Mouse (Mus musculus) liver, embryonic 11.5 days (tissue): ENCODE data around the gene Prop1. TPM values are rescaled to one million over a fixed set of nuclear protein-coding genes. Genes with fewer than 3 reads are reported as not detected.

Experiments used
- ATAC-seq: fragments of 200-750 bp; cut with Nextera tagmentation; replicated peaks from 2 replicates; pipeline ENCODE4 v1.8.0; 2017; ENCODE audit warnings: moderate number of reproducible peaks, mild to moderate bottlenecking, moderate TSS enrichment, moderate library complexity; ENCODE audit not compliant: low FRiP score
- DNase-seq: peaks from one replicate; pipeline ENCODE4 v3.0.0-alpha.2; 2017; ENCODE audit warnings: low spot score
- H3K27ac ChIP-seq: fragments of 300-500 bp; sonication (generic); 2 replicates; pipeline ENCODE4 v1.5.1; 2014; ENCODE audit warnings: mild to moderate bottlenecking, low read depth, low read length, control low read depth
- H3K27me3 ChIP-seq: fragments of 300-500 bp; sonication (generic); replicated peaks from 2 replicates; pipeline ENCODE4 v1.6.1; 2014; ENCODE audit warnings: low read length, mixed read lengths; ENCODE audit not compliant: control insufficient read depth, insufficient read depth
- H3K36me3 ChIP-seq: fragments of 300-500 bp; sonication (generic); 2 replicates; pipeline ENCODE4 v1.6.1; 2014; ENCODE audit warnings: mild to moderate bottlenecking, low read length, moderate library complexity, mixed read lengths; ENCODE audit not compliant: control insufficient read depth, insufficient read depth
- H3K4me1 ChIP-seq: fragments of 300-500 bp; sonication (generic); replicated peaks from 2 replicates; pipeline ENCODE4 v1.6.1; 2014; ENCODE audit warnings: low read length, mixed read lengths; ENCODE audit not compliant: control insufficient read depth, insufficient read depth
- H3K4me2 ChIP-seq: fragments of 300-500 bp; sonication (generic); 2 replicates; pipeline ENCODE4 v1.6.1; 2014; ENCODE audit warnings: mild to moderate bottlenecking, control low read depth, moderate library complexity
- H3K4me3 ChIP-seq: fragments of 300-500 bp; sonication (generic); 2 replicates; pipeline ENCODE4 v1.5.1; 2014; ENCODE audit warnings: low read depth, low read length, control low read depth
- H3K9ac ChIP-seq: fragments of 300-500 bp; sonication (generic); 2 replicates; pipeline ENCODE4 v1.6.1; 2014; ENCODE audit warnings: low read depth, low read length, control low read depth
- H3K9me3 ChIP-seq: fragments of 300-500 bp; sonication (generic); 2 replicates; pipeline ENCODE4 v1.6.1; 2016; ENCODE audit warnings: low read length, inconsistent platforms, mixed read lengths; ENCODE audit not compliant: control insufficient read depth
- WGBS: fragments of 180-500 bp; shearing (Covaris S2); extraction: QIAGEN DNeasy Blood & Tissue Kit; methylation state at CpG from one replicate; pipeline ENCODE4 v1.1.7; 2014; 5-methylcytosine and 5-hydroxymethylcytosine counted together
- polyA plus RNA-seq: library from polyadenylated mRNA; unstranded; fragments of >200 nt; fragmentation: Nextera tagmentation; extraction: Ambion mirVana; gene quantifications from 2 replicates; pipeline ENCODE4 v1.2.1, GENCODE M21; 2014

The Prop1 gene
- polyA plus RNA-seq: not detected in 2 replicates

DNA sequence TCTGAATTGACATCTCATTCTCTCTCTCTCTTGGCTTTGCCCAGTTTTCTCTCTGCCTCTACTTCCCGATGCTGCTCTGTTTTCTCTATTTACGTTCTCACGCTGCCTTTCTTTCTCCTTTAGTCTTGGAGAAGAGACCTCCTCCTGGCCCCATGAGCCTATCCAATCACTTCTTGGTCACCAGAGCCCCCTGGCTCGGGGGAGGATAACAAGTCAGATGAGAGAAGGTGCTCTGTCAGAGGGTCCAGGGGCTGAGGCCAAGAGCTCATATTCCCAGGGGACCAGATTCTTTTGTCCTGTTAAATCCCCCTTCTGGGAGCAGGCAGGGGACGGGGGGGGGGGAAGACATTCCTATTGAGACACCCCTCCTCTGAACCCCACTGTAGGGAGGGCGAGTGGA is at the start of gene Prop1:
Gene Prop1, minus strand, starts transcription at position 101 of the 400 bp plus-strand sequence.
- H3K36me3 ChIP-seq: no peaks in the 10 kb centered on the region
- no peak within 1 kb of the TSS for H3K4me2 ChIP-seq
- DNase-seq (no peak), ATAC-seq (no peak)
- H3K27me3 ChIP-seq: no peaks in the 10 kb centered on the region
- no peak within 1 kb of the TSS for H3K9ac ChIP-seq
- WGBS: 73% methylated on average over 6 of the region's 6 CpGs
- no peaks in the 10 kb centered on the region for H3K9me3 ChIP-seq
- no peaks in the 10 kb centered on the region for H3K4me1 ChIP-seq
- H3K27ac ChIP-seq: no peak within 1 kb of the TSS
- no peak within 1 kb of the TSS for H3K4me3 ChIP-seq

GRCm38 (mm10) chr11:51003296-51003695 is 49.7 kb upstream of the Prop1 start, which contains the start of gene Olfr51:
TSS of gene Olfr51 (plus strand) at chr11:51003596.
- H3K4me2 ChIP-seq: no peak within 1 kb of the TSS
- WGBS: 65% methylated on average over 5 of the region's 5 CpGs

DNA sequence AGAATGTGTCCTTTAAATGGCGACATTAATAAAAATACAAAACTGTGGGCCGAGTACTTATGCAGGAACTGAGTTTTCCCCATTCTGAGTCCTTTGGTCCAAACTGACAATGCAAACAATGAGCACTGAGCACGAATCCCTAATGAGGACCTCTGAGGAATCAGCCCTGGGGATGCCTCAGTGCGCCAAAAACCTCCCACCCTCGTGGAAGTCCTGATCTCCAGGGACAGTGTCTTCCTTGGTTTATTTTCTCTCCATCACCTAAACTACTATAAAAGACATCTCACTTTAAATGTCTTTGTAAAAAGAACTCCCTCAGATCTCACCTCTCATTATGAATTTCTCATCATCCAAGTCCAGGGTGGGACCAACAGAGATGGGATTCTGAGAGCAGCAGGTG is 28.1 kb upstream of the Prop1 start, which contains the start of gene Olfr1377:
Gene Olfr1377, plus strand, starts transcription at position 301 of the 400 bp plus-strand sequence.
- no peak within 1 kb of the TSS for H3K4me2 ChIP-seq
- no peaks in the 10 kb centered on the region for H3K27me3 ChIP-seq
- no peak within 1 kb of the TSS for H3K4me3 ChIP-seq
- no peak within 1 kb of the TSS for H3K27ac ChIP-seq
- H3K36me3 ChIP-seq: no peaks in the 10 kb centered on the region
- no peaks in the 10 kb centered on the region for H3K9me3 ChIP-seq
- DNase-seq: no peak
- no peak within 1 kb of the TSS for H3K9ac ChIP-seq
- no peaks in the 10 kb centered on the region for H3K4me1 ChIP-seq
- no peak for ATAC-seq
- 66% methylated on average over 5 of the region's 5 CpGs for WGBS

More at GRCm38 (mm10) chr11:51003296-51003695, 49.7 kb upstream of the Prop1 start, which contains the start of gene Olfr51:
- DNase-seq (no peak), ATAC-seq (no peak)
- H3K4me3 ChIP-seq: no peak within 1 kb of the TSS
- H3K9me3 ChIP-seq: no peaks in the 10 kb centered on the region
- no peaks in the 10 kb centered on the region for H3K36me3 ChIP-seq
- H3K27me3 ChIP-seq: no peaks in the 10 kb centered on the region
- H3K4me1 ChIP-seq: no peaks in the 10 kb centered on the region
- H3K9ac ChIP-seq: no peak within 1 kb of the TSS
- no peak within 1 kb of the TSS for H3K27ac ChIP-seq

- no peak overlapping the region for H3K4me3 ChIP-seq
- H3K9ac ChIP-seq: no peak overlapping the region
- no peaks in the 10 kb centered on the region for H3K4me1 ChIP-seq
- WGBS: 63% methylated on average over 4 of the region's 4 CpGs
- DNase-seq (no peak), ATAC-seq (no peak)
- H3K36me3 ChIP-seq: no peaks in the 10 kb centered on the region
- H3K4me2 ChIP-seq: no peak overlapping the region
- H3K27me3 ChIP-seq: no peaks in the 10 kb centered on the region
- no peak overlapping the region for H3K27ac ChIP-seq
- H3K9me3 ChIP-seq: no peaks in the 10 kb centered on the region
Observed at GRCm38 (mm10) chr11:50977216-50977615, 23.7 kb upstream of the Prop1 start.

- DNase-seq: no peak
- WGBS: 86% methylated on average over 11 of the region's 11 CpGs
- Histone ChIP-seq H3K36me3 (no peaks in the 10 kb centered on the region), H3K9me3 (no peaks in the 10 kb centered on the region), H3K27ac (no peak within 1 kb of the TSS), H3K4me1 (no peaks in the 10 kb centered on the region), H3K9ac (no peak within 1 kb of the TSS), H3K4me3 (no peak within 1 kb of the TSS), H3K4me2 (no peak within 1 kb of the TSS), H3K27me3 (no peaks in the 10 kb centered on the region)
- no peak for ATAC-seq
Observed at GRCm38 (mm10) chr11:50966230-50966629, 12.7 kb upstream of the Prop1 start, which contains the start of gene Olfr1378. TSS of gene Olfr1378 (plus strand) at chr11:50966530.

GRCm38 (mm10) chr11:50964886-50965285 is 11.3 kb upstream of the Prop1 start:
- 47% methylated on average over 2 of the region's 2 CpGs for WGBS
- Histone ChIP-seq H3K27me3 (no peaks in the 10 kb centered on the region), H3K4me1 (no peaks in the 10 kb centered on the region), H3K9me3 (no peaks in the 10 kb centered on the region), H3K4me3 (no peak overlapping the region), H3K27ac (no peak overlapping the region), H3K4me2 (no peak overlapping the region), H3K36me3 (no peaks in the 10 kb centered on the region), H3K9ac (no peak overlapping the region)
- no peak for ATAC-seq
- DNase-seq: no peak

DNA sequence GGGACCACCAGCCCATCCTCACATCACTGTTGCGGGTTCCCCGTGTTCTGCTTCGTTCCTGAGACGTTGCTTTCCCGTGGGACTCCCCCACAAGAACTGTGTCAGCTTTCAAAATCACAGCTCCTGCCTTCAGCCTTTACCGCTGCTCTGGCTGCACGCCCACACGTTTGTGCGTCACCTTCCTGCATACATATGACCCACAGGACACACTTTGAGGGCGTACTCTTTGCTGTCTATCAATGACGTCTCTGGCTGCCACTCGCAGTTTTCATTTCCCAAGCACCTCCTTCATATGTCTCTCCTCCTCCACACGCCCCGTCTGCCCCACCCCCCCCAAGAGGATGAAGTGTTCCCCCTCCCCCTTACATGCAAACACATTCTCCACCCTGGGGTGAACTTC is 1.3 kb downstream of the Prop1 start:
- ATAC-seq: no peak
- 61% methylated on average over 14 of the region's 14 CpGs for WGBS
- Histone ChIP-seq H3K36me3 (no peaks in the 10 kb centered on the region), H3K4me1 (no peaks in the 10 kb centered on the region), H3K27ac (no peak overlapping the region), H3K9me3 (no peaks in the 10 kb centered on the region), H3K9ac (no peak overlapping the region), H3K4me3 (no peak overlapping the region), H3K27me3 (no peaks in the 10 kb centered on the region), H3K4me2 (no peak overlapping the region)
- no peak for DNase-seq

- Histone ChIP-seq H3K27ac (no peak within 1 kb of the TSS), H3K4me3 (no peak within 1 kb of the TSS), H3K36me3 (no peaks in the 10 kb centered on the region), H3K9me3 (no peaks in the 10 kb centered on the region), H3K4me1 (no peaks in the 10 kb centered on the region), H3K4me2 (no peak within 1 kb of the TSS), H3K27me3 (no peaks in the 10 kb centered on the region), H3K9ac (no peak within 1 kb of the TSS)
- DNase-seq (no peak), ATAC-seq (no peak)
- WGBS: 74% methylated on average over 14 of the region's 14 CpGs
Observed at GRCm38 (mm10) chr11:50943506-50943905, 10.1 kb downstream of the Prop1 start, which contains the start of gene 4933414I15Rik. TSS of gene 4933414I15Rik (minus strand) at chr11:50943765.

DNA sequence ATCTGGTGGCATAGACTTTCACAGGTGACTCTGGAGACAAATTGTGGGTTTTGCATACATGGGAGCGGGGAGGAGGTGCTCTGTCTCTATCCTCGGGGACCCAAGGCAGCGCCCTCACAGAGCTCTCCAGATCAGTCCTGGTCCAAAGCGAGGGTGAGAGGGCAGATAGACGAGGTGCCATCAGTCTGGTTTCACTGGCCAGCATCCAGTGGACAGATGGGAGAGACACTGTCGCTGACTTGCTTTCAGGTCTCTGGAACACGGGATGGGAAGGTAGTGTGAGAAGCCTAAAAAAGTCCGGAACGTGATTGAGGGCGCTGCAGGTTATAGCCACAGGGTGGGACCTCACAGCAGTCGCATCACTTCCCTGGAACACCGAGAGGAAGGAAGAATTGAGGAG is 11.2 kb downstream of the Prop1 start:
- Histone ChIP-seq H3K36me3 (no peaks in the 10 kb centered on the region), H3K4me3 (no peak overlapping the region), H3K27ac (no peak overlapping the region), H3K4me2 (no peak overlapping the region), H3K9ac (no peak overlapping the region), H3K4me1 (no peaks in the 10 kb centered on the region), H3K9me3 (no peaks in the 10 kb centered on the region), H3K27me3 (no peaks in the 10 kb centered on the region)
- 72% methylated on average over 12 of the region's 12 CpGs for WGBS
- ATAC-seq (no peak), DNase-seq (no peak)
